Mouse (Mus musculus): ENCODE measurements around the gene Mcf2l.

DNA sequence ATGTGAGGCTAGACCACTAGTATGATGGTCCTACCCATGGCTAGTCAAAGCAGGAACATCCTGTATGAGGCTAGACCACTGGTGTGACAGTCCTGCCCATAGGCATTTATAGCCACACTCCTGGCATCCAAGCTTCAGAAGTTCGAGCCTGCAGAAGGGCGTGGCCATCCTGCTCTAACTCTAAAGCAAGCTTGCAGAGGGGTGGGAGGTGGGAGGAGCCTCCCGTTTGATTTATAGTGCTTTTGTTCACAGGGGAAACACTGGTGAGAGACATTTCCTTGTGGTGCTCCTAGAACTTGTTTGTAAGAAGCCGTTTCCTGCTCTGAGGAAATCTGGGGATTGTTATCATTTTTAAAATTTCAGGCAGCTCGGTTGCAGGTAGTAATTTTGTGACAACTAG is 56.7 kb downstream of the Mcf2l start:
- TF ChIP-seq ZNF384 (IDR thresholded peaks at IDR 0.05; ENCODE audit: low read depth, low read length) (no peak), ZC3H11A (IDR thresholded peaks at IDR 0.05; ENCODE audit: borderline replicate concordance, low read depth, low read length) (no peak)
